In the genomic region with DNA sequence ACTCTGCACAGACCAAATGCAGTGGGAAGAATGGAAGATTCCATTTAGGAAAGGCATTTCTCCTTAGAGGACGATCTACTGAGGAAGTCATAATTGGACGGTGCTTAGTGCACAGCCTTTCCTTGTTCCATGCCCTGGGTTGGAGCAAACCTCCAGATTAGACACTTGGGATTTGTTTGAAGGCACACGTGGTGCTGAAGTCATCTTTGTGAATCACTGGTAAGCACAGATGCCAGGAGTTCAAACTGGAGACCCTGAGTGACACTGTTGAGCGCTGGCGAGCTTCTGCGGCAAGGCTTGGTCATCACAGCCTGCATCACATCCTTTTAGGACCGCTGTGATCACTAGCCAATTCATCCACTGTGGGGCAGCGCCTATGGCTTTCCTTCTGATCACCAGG, we compare ENCODE assay signal across 22 mouse cellular contexts.
DNase-seq lines count a peak whose midpoint lies in the region; TF ChIP-seq lines count a peak whose summit lies in the region.
"Had no signal": no experiment of that assay in that cellular context is flagged by ENCODE, and none has a peak within 500 bp of the region (broad histone marks: within the 10 kb centered on the region; RNA-seq: fewer than 3 reads in every experiment).

No protein-coding gene starts in this region.

- intact Hi-C loops in gastrocnemius, adult 2 months (cut with DNase I): loop anchor here (5.0 kb wide), 1 partner anchor 38 kb away; no protein-coding TSS in a partner anchor

- DNase-seq in cerebellum, adult 11-12 months: peak; percentile 24
- no peak for DNase-seq in cerebellum, postnatal 4 days (ENCODE audit: low spot score in 2 of 2)
- no peak for DNase-seq in gastrocnemius, adult 2 months
- no peak for DNase-seq in gastrocnemius, postnatal 10 days
- DNase-seq in layer of hippocampus, adult 9-11 months: peak; percentile 88
- DNase-seq in layer of hippocampus, adult 9-10 months (ENCODE audit: low spot score): no peak
- peak; percentile 95 for DNase-seq in brain, adult 2 months (ENCODE audit: low read depth, low spot score)
- DNase-seq in urinary bladder, postnatal 10 days (ENCODE audit: low spot score): no peak
- DNase-seq: adrenal gland, postnatal 10 days; cerebellum, adult 8-10 months; heart, postnatal 10 days; kidney, adult 11 months; kidney, postnatal 14 days; liver, postnatal 0 days; lung, postnatal 36 days; thymus, postnatal 4 days had no signal

- H3K27ac ChIP-seq in gastrocnemius, adult 2 months: peak overlapping the region; percentile 28
- H3K27ac ChIP-seq: forebrain, embryonic 12.5 days; heart, embryonic 13.5 days; hindbrain, embryonic 10.5 days; hindbrain, embryonic 15.5 days; liver, embryonic 12.5 days had no signal

- H3K4me3 ChIP-seq in gastrocnemius, adult 2 months: no peak overlapping the region
- H3K4me3 ChIP-seq: erythroblast, embryonic 14.5 days; forebrain, embryonic 12.5 days; heart, embryonic 13.5 days; hindbrain, embryonic 10.5 days; hindbrain, embryonic 15.5 days; liver, embryonic 12.5 days had no signal

- no peak for TF ChIP-seq CTCF in gastrocnemius, adult 2 months (IDR thresholded peaks at IDR 0.05)

Comparison
In these comparisons a context has a peak if more than half of its experiments do, and no peak if none do; other contexts are left out.
1. DNase-seq: peak in cerebellum, adult 11-12 months (single experiment), layer of hippocampus, adult 9-11 months (single experiment) and brain, adult 2 months (single experiment); none in cerebellum, postnatal 4 days (0 of 2), gastrocnemius, adult 2 months (single experiment), gastrocnemius, postnatal 10 days (single experiment), layer of hippocampus, adult 9-10 months (single experiment) and urinary bladder, postnatal 10 days (single experiment).